Mouse (Mus musculus): ENCODE results near the gene Myoc. TPM values are rescaled to one million over a fixed set of nuclear protein-coding genes. Genes with fewer than 3 reads are reported as not detected.

Myoc gene
- not detected in 2 replicates for polyA plus RNA-seq (2015; fragmentation: Nextera tagmentation; extraction: Ambion mirVana)

DNA sequence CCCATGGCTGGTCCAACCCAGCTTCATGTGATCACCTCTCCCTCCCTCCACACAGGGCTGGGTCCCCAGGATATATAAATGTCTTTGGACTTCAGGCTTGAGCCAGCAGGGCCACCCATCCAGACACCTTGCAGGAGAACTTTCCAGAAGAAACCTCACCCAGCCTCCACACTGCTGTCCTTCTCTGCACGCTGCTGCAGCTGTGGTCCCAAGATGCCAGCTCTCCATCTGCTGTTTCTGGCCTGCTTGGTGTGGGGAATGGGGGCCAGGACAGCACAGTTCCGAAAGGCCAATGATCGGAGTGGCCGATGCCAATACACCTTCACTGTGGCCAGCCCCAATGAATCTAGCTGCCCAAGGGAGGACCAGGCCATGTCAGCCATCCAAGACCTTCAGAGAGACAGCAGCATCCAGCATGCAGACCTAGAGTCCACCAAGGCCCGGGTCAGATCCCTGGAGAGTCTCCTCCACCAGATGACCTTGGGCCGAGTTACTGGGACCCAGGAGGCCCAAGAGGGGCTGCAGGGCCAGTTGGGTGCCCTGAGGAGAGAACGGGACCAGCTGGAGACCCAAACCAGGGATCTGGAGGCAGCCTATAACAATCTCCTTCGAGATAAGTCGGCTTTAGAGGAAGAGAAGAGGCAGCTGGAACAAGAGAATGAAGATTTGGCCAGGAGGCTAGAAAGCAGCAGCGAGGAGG is at the start of gene Myoc:
Gene Myoc, plus strand, starts transcription at position 105 of the 700 bp plus-strand sequence.
- H3K4me3 ChIP-seq = no peak within 1 kb of the TSS
- WGBS = 75% methylated on average over 10 of the region's 10 CpGs

DNA sequence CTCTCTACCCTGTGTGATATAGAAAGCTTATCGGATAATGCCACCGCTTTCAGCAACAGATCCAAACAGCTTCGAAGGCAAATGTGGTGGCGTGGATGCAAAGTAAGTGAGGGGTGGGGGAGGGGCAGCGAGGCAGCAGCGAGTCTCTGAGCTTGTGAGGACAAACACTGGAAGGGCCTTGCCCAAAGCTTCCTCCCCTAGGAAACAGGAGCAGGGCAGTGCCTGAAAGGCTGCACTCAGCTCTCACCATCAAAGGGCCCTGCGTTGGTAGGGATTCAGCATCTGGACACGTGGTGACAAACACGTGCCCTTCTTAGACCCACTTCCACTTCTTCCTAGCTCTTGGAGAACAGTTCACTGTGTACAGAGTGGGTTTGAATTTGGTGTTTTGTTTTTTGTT is 49.5 kb upstream of the Myoc start:
- Histone ChIP-seq H3K4me3 (no peak overlapping the region), H3K36me3 (peaks cover 7% of the 10 kb centered on the region; the same call in 1 of the 2 replicates), H3K9ac (no peak overlapping the region), H3K27me3 (no peaks in the 10 kb centered on the region), H3K4me1 (peaks cover 7% of the 10 kb centered on the region; the same call in 1 of the 2 replicates), H3K9me3 (no peaks in the 10 kb centered on the region), H3K27ac (no peak overlapping the region), H3K4me2 (no peak overlapping the region)
- no peak for ATAC-seq (ENCODE audit: borderline replicate concordance, extremely low read depth, low FRiP score, low TSS enrichment)
- WGBS = 20% methylated on average over 9 of the region's 9 CpGs

More for the DNA sequence above, at the start of gene Myoc:
- no peak for ATAC-seq (ENCODE audit: borderline replicate concordance, extremely low read depth, low FRiP score, low TSS enrichment)
- Histone ChIP-seq H3K4me2 (no peak within 1 kb of the TSS), H3K36me3 (no peaks in the 10 kb centered on the region), H3K27me3 (no peaks in the 10 kb centered on the region), H3K9me3 (no peaks in the 10 kb centered on the region), H3K9ac (no peak within 1 kb of the TSS), H3K27ac (no peak within 1 kb of the TSS), H3K4me1 (peaks cover 9% of the 10 kb centered on the region)

DNA sequence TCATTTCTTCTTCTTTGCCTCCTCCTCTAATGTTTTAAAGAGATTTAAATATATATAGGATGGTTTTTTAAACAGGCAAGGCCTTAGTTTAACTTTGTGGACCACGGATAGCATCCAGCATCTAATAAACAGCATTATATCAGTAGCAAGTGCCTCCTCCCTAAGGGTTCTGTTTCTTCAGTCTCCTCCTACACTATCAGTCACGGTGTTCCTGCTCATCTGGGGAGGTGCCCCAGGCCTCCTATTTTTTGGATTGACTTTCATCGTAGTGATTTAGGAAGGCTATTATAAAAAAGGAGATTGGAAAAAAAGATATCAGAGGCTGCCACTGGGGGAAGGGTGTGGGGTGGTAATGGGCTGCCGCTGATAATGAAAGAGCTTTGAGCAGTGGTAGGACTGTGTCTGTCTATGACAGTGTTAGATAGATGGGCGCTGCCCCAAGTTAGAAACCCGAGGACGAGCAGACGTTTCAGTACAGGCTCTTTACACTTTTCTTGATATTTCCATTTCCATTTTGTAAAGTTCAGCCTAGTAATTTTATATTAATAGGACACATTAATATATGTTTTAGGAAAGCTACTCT is 48.4 kb upstream of the Myoc start:
- Histone ChIP-seq H3K4me2 (no peak overlapping the region), H3K27me3 (no peaks in the 10 kb centered on the region), H3K27ac (no peak overlapping the region), H3K4me1 (peaks cover 7% of the 10 kb centered on the region; the same call in 1 of the 2 replicates), H3K9me3 (no peaks in the 10 kb centered on the region), H3K36me3 (peaks cover 4% of the 10 kb centered on the region; the same call in 1 of the 2 replicates), H3K9ac (no peak overlapping the region), H3K4me3 (no peak overlapping the region)
- ATAC-seq (ENCODE audit: borderline replicate concordance, extremely low read depth, low FRiP score, low TSS enrichment) = no peak
- 61% methylated on average over 8 of the region's 8 CpGs for WGBS

DNA sequence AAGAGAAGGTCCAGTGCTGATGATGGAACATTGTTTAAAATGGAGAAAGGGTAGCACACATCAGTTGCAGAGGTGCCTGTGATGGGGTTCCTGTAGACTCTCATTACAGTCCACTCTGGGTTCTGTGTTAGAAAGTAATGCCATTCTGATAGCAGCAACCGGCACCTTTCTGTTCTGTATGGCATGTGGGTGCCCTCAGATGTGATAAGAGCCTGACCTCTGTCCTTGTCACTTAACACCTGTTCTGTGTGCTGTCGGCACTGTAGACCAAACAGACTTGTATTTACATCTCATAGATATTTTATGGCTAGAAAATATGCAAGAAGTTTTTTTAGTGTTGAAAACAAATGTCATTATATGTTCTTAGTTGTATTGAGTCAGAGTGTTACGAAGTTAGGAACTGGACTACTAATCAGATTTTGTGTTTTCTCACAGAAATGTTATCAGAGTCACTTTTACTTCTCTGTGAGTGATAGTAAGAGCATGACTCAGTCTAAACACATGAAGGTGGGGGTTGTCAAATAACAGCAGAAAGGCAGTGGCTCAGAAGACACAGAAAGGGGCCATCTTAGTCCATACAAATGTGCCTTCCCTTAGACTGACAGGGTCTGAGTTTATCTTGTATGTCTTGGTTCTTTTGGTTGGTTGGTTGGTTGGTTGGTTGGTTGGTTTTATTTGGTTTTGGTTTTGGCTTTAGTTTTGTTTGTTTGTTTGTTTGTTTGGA is 41.4 kb upstream of the Myoc start:
- Histone ChIP-seq H3K4me2 (no peak overlapping the region), H3K36me3 (peaks cover 17% of the 10 kb centered on the region), H3K4me1 (no peaks in the 10 kb centered on the region), H3K9me3 (no peaks in the 10 kb centered on the region), H3K27ac (no peak overlapping the region), H3K4me3 (no peak overlapping the region), H3K27me3 (no peaks in the 10 kb centered on the region), H3K9ac (no peak overlapping the region)
- ATAC-seq (ENCODE audit: borderline replicate concordance, extremely low read depth, low FRiP score, low TSS enrichment) = no peak
- WGBS = 46% methylated on average over 3 of the region's 3 CpGs

DNA sequence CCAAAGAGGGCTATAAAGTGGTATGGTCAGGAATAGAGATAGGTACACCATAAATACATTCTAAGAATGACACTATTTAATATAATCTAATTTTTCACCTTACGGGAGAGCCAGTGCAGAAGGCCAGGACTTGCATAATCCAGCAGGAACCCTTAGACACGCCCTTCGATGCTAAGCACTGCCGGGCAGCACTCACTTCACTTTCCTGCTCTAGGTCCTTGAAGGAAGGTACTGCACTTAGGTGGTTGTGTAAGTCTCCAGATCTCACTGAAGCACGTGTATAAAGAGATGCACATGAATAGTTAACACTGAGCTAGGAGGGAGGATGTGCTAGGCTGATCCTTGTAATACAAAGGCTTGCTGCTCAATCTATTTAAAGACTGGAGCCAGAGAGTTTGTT is 39.3 kb upstream of the Myoc start:
- H3K9me3 ChIP-seq = no peaks in the 10 kb centered on the region
- no peak overlapping the region for H3K9ac ChIP-seq
- no peaks in the 10 kb centered on the region for H3K4me1 ChIP-seq
- H3K4me2 ChIP-seq = no peak overlapping the region
- peaks cover 17% of the 10 kb centered on the region for H3K36me3 ChIP-seq
- ATAC-seq (ENCODE audit: borderline replicate concordance, extremely low read depth, low FRiP score, low TSS enrichment) = no peak
- 85% methylated on average over 5 of the region's 5 CpGs for WGBS
- H3K4me3 ChIP-seq = no peak overlapping the region
- no peaks in the 10 kb centered on the region for H3K27me3 ChIP-seq
- no peak overlapping the region for H3K27ac ChIP-seq

DNA sequence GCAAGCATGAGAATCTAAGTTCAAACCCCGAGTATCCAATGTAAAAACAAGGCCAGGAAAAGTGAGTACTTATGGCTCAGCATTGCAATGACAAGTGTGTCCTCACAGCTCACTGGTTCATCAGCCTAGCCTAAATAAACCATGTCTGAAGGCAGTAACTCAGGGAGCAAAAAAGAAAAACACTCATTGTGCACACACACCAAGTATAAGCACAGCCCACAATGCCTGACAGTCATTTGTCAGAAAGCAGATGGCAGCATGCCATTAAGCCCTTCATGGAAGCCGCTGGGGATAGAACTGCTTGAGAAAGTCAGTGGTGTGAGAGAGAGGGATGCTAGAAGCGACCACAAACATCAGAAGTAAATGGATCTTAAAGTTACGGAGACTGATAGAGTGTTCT is 37.7 kb upstream of the Myoc start:
- no peaks in the 10 kb centered on the region for H3K9me3 ChIP-seq
- H3K27me3 ChIP-seq = no peaks in the 10 kb centered on the region
- H3K4me2 ChIP-seq = no peak overlapping the region
- no peaks in the 10 kb centered on the region for H3K4me1 ChIP-seq
- H3K9ac ChIP-seq = no peak overlapping the region
- peaks cover 17% of the 10 kb centered on the region for H3K36me3 ChIP-seq
- no peak overlapping the region for H3K27ac ChIP-seq
- no peak overlapping the region for H3K4me3 ChIP-seq
- 59% methylated on average over 4 of the region's 4 CpGs for WGBS
- peak; percentile 52; the same call in 1 of the 2 replicates for ATAC-seq (ENCODE audit: borderline replicate concordance, extremely low read depth, low FRiP score, low TSS enrichment)

DNA sequence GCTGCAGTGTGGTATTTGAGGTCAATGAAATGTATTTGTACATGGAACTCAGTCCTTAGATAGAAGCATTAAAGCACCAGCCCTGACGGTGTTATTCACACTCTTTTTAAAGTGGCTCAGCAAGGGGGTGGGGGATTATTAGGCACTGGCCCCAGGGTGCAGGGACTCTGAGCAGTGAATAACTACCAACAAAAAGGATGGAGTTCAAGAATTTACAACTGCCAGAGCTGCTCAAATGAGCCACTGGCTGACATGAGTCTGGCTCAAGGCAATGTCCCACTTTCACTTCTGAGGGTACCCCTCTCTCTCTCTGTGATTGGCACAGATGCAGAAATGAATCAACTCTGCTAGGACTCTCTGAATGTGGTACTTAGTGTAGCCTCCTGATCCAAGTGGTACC is 30.8 kb upstream of the Myoc start:
- Histone ChIP-seq H3K36me3 (no peaks in the 10 kb centered on the region), H3K4me1 (no peaks in the 10 kb centered on the region), H3K27me3 (no peaks in the 10 kb centered on the region), H3K9me3 (no peaks in the 10 kb centered on the region), H3K27ac (no peak overlapping the region), H3K4me3 (no peak overlapping the region), H3K9ac (no peak overlapping the region), H3K4me2 (no peak overlapping the region)
- WGBS = 33% methylated on average over 1 of the region's 1 CpGs
- ATAC-seq (ENCODE audit: borderline replicate concordance, extremely low read depth, low FRiP score, low TSS enrichment) = no peak

DNA sequence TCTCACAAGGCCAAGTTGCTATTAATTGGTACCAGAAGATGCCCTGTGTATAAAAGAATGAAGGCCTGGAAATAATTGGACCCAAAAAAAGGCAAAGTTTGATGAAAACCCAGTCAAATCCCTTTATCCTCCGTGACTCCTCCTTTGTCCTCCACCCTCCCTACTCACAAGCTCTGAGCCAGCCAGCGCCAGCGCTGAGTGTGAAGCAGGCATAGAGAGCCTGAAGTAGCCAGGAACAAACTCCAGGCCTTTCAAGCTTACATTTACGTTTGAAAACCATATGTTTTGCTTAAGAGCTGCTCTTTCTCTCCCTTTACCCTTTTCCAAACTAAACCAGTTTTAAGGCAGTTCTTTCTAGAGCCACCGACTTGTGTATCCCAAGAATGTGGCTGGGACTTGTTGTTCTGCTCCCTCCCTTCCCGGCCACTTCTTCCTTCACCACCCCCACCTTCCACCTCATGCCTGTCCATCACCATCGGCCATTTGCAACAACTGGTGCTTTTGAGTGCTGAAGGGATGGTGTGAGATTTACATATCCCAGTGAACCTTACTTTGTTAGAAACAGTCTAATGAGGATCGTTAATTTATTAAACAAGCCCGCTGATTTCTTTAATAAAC is 29.2 kb upstream of the Myoc start:
- no peak overlapping the region for H3K4me2 ChIP-seq
- no peaks in the 10 kb centered on the region for H3K27me3 ChIP-seq
- no peak overlapping the region for H3K4me3 ChIP-seq
- H3K9ac ChIP-seq = no peak overlapping the region
- H3K9me3 ChIP-seq = no peaks in the 10 kb centered on the region
- H3K4me1 ChIP-seq = no peaks in the 10 kb centered on the region
- H3K36me3 ChIP-seq = no peaks in the 10 kb centered on the region
- WGBS = 37% methylated on average over 9 of the region's 9 CpGs
- ATAC-seq (ENCODE audit: borderline replicate concordance, extremely low read depth, low FRiP score, low TSS enrichment) = no peak
- no peak overlapping the region for H3K27ac ChIP-seq

DNA sequence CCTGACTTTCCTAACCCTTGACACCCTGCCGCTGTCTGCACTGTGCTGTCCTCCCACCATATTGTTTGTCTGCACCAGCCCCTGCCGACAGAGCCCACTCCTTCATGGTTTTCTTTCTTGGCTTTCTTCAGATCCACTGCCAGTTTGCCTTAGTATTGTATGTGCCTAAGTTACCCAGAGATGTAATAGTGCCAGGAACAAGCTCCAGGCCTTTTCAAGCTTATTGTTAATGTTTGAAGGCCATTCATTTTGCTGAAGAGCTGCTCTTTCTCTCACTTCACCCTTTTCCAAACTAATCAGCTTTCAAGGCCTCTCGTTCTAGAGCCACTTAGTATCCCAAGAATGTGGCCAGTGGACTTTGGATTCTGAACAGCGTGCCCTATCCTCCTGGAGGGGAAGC is 27.8 kb upstream of the Myoc start:
- no peaks in the 10 kb centered on the region for H3K9me3 ChIP-seq
- WGBS = 55% methylated on average over 4 of the region's 4 CpGs
- H3K36me3 ChIP-seq = no peaks in the 10 kb centered on the region
- H3K27ac ChIP-seq = no peak overlapping the region
- no peak overlapping the region for H3K9ac ChIP-seq
- H3K27me3 ChIP-seq = no peaks in the 10 kb centered on the region
- no peak overlapping the region for H3K4me2 ChIP-seq
- H3K4me3 ChIP-seq = no peak overlapping the region
- H3K4me1 ChIP-seq = no peaks in the 10 kb centered on the region
- ATAC-seq (ENCODE audit: borderline replicate concordance, extremely low read depth, low FRiP score, low TSS enrichment) = no peak

DNA sequence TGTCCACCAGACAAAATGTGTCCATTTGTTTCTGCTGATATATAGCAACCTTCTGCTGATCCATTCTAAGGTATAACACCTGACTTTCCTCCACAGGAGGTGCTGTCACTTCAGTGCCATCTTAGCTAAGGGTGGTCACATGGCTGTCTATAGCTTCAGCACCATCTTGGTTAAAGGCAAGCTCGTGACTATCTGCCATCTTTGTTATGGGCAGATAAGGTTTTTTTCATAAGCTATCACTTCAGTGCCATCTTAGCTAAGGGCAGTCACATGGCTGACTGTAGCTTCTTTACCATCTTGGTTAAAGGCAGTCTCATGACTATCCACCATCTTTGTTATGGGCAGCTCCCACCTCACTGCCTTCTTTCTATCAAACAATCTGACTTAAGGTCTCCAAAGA is 23.4 kb upstream of the Myoc start:
- WGBS = 64% methylated on average over 1 of the region's 1 CpGs
- ATAC-seq (ENCODE audit: borderline replicate concordance, extremely low read depth, low FRiP score, low TSS enrichment) = no peak

DNA sequence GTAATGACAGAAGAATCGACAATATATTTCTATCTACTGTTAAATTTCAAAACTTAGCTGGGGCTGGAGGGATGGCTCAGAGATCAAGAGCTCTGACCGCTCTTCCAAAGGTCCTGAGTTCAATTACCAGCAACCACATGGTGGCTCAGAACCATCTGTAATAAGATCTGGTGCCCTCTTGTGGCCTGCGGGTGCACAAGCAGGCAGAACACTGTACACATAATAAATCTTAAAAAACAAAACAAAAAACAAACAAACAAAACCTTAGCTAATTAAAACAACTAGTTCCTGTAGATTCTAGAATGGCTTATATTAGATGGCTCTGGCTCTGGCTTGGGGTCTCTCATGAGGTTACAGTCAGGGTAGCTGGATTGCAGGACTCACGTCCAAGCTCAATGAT is 18.5 kb upstream of the Myoc start:
- Histone ChIP-seq H3K4me2 (no peak overlapping the region), H3K36me3 (no peaks in the 10 kb centered on the region), H3K9me3 (no peaks in the 10 kb centered on the region), H3K4me3 (no peak overlapping the region), H3K9ac (no peak overlapping the region), H3K27ac (no peak overlapping the region), H3K27me3 (no peaks in the 10 kb centered on the region), H3K4me1 (no peaks in the 10 kb centered on the region)
- ATAC-seq (ENCODE audit: borderline replicate concordance, extremely low read depth, low FRiP score, low TSS enrichment) = no peak
- 67% methylated on average over 4 of the region's 4 CpGs for WGBS

More for the DNA sequence above, 23.4 kb upstream of the Myoc start:
- Histone ChIP-seq H3K4me1 (no peaks in the 10 kb centered on the region), H3K9ac (no peak overlapping the region), H3K27me3 (no peaks in the 10 kb centered on the region), H3K36me3 (no peaks in the 10 kb centered on the region), H3K4me3 (no peak overlapping the region), H3K4me2 (no peak overlapping the region), H3K9me3 (no peaks in the 10 kb centered on the region), H3K27ac (no peak overlapping the region)

DNA sequence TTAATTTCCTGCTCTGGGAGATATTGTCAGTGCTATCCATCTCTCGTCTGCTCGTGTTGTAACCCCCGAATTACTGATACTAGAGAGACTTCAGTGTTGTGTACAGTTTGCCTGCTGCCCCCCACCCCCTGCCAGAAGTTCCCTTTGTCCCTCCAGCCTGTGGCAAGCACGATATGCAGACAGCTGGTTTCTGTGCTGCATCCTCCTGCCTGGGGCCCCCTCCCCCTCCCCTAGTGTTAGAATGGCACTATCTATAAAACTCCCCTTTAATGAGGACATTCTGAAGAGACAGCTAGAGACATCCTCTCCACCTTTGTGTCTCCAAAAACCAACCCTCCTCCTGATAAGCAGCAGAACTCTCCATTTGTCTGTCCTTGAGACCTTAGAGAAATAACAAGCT is 15.1 kb upstream of the Myoc start:
- Histone ChIP-seq H3K4me3 (no peak overlapping the region), H3K27me3 (no peaks in the 10 kb centered on the region), H3K9ac (no peak overlapping the region), H3K36me3 (no peaks in the 10 kb centered on the region), H3K4me2 (no peak overlapping the region), H3K9me3 (no peaks in the 10 kb centered on the region), H3K27ac (no peak overlapping the region), H3K4me1 (no peaks in the 10 kb centered on the region)
- 34% methylated on average over 4 of the region's 4 CpGs for WGBS
- ATAC-seq (ENCODE audit: borderline replicate concordance, extremely low read depth, low FRiP score, low TSS enrichment) = 0 out of 2 replicates have a peak, but pooled peaks have one; percentile 29
